Mouse (Mus musculus) liver, embryonic 15.5 days (tissue): ENCODE measurements around the gene Zswim8. TPM values are rescaled to one million over a fixed set of nuclear protein-coding genes. Genes with fewer than 3 reads are reported as not detected.

Experiments
- microRNA-seq: library from miRNA; unstranded; fragments of <30 nt; microRNA quantifications from one replicate; pipeline ENCODE4, GENCODE M21; 2016
- polyA plus RNA-seq: library from polyadenylated mRNA; unstranded; fragments of >200 nt; fragmentation: Nextera tagmentation; extraction: Ambion mirVana; gene quantifications from 2 replicates; pipeline ENCODE4 v1.2.1, GENCODE M21; 2015

Gene Zswim8
- polyA plus RNA-seq, 1 experiment from 2014 or later: 5.0 TPM

Small RNA genes within 50 kb of the gene (microRNA-seq; reads per million reads assigned to microRNA genes)
- 1.0 reads per million for gene Mir6946

Other genes starting within 250 kb of the Zswim8 start
- gene Anxa7, start 227.4 kb upstream of the Zswim8 start, polyA plus RNA-seq: 41.2 and 41.5 TPM in 2 replicates
- gene Mss51, start 210.7 kb upstream of the Zswim8 start, polyA plus RNA-seq: 0.44 and 0.48 TPM in 2 replicates
- gene Ppp3cb, start 161.0 kb upstream of the Zswim8 start, polyA plus RNA-seq: 18.2 and 18.3 TPM in 2 replicates
- gene Usp54, start 66.5 kb upstream of the Zswim8 start, polyA plus RNA-seq: 0.77 and 0.78 TPM in 2 replicates
- gene Myoz1, start 51.0 kb upstream of the Zswim8 start, polyA plus RNA-seq: 2.8 and 4.4 TPM in 2 replicates
- 0.68 and 1.3 TPM in 2 replicates for gene Synpo2l, start 39.2 kb upstream of the Zswim8 start, polyA plus RNA-seq
- 35.3 and 40.6 TPM in 2 replicates for gene Sec24c, start 33.2 kb upstream of the Zswim8 start, polyA plus RNA-seq
- 6.3 and 7.3 TPM in 2 replicates for gene Fut11, start 12.6 kb upstream of the Zswim8 start, polyA plus RNA-seq
- 70.8 and 89.3 TPM in 2 replicates for gene Chchd1, start 4.5 kb upstream of the Zswim8 start, polyA plus RNA-seq
- gene Ndst2, start 27.0 kb downstream of the Zswim8 start, polyA plus RNA-seq: 16.3 and 17.5 TPM in 2 replicates
- 5.6 and 5.7 TPM in 2 replicates for gene Camk2g, start 86.5 kb downstream of the Zswim8 start, polyA plus RNA-seq
- 0.54 and 0.76 TPM in 2 replicates for gene Plau, start 129.1 kb downstream of the Zswim8 start, polyA plus RNA-seq
- 17.0 and 18.0 TPM in 2 replicates for gene Vcl, start 221.8 kb downstream of the Zswim8 start, polyA plus RNA-seq